Mouse (Mus musculus): ENCODE data around the gene Trim45. TPM values are rescaled to one million over a fixed set of nuclear protein-coding genes. Genes with fewer than 3 reads are reported as not detected.

Trim45 gene
- total RNA-seq (2023) = 1.6 TPM

DNA sequence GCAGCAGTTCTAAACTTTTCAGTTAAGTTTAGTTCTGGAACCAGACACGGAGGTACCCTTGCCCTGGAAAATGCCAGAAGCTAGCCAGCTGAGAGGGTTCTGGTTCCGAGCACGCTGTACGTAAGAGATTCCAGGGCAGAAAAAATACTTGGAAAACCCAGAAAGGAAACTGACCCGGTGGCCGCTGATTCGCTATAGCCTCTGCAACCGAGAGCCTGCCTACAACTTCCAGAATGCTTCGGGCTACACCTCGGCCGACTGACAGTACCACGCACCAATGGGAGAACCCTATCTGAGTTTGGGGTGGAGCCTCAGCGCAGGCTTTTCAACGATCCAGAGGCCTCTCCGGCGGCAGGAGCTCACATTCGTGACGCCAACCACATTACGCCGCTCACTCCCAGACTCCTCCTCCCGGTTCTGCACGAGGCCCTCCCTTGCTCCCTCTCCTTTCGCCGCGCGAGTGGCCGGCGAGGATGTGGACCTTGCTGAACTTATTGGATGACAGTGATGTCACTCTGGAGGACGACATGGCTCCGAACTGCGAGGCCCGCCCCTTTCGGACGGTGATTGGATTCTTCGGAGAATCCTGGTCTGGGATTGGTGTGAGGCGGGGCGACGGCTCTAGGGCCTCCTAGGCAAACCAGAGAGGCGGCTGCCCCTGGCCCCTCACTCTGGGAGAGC is at the start of gene Trim45:
TSS of gene Trim45 (plus strand) at position 378 of the 681 bp plus-strand sequence.

DNA sequence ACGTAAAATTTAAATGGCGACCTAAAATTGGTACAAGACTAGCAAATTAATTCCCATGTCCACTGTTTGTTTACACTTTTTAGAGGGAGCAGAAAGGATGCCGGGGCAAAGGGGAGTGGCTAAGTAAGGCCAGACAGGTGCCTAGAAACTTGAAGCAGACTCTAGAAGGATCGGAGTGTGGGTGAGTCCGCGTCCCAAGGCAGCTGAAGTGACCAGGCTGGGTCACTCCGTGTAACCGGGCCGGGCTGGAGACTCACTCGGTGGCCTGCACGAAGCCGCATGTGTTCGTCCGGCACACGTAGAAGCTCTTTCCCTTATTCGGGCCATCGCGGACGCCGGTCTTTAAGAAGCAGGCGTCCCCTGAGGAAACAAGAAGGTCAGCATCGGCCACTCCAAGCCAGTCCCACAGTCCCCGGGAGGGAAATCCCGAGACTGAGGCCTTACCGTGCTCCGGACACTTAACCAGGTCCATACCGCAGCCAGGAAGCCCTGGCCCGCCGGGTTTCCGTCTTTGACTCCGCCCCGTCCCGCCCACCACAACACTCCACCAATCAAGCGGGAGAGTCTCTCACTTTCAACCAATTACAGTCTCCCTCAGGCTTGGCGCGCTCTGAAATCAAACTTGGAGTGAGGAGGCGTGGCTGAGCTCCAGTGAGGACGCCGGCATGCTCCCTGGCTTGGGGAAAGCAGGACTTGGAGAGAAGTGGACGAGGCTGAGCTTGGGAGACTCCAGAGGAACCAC is 47.3 kb downstream of the Trim45 start, which contains the start of gene Ttf2:
TSS of gene Ttf2 (minus strand) at position 488 of the 742 bp plus-strand sequence.

Other genes starting within 250 kb of the Trim45 start
- gene Man1a2, start 236.7 kb upstream of the Trim45 start, total RNA-seq (2023) = 112 TPM
- not detected for gene Vtcn1, start 96.7 kb upstream of the Trim45 start, total RNA-seq (2023)
- 10.8 TPM for gene Ttf2, start 47.5 kb downstream of the Trim45 start, total RNA-seq (2023)
- 2.0 TPM for gene Cd101, start 107.4 kb downstream of the Trim45 start, total RNA-seq (2023)
- 1.8 TPM for gene Ptgfrn, start 188.1 kb downstream of the Trim45 start, total RNA-seq (2023)

Data from CD8-positive naive resting alpha-beta T cell, adult 57 days (primary cell).